Mouse (Mus musculus) lung, postnatal 4 days (tissue): ENCODE data around the gene Mpeg1.

Experiments
- DNase-seq, 2 experiments: peaks; one replicate each; pipeline ENCODE4 v3.0.0; 2021

Mpeg1 gene

GRCm38 (mm10) chr19:12493453-12494186, 33.0 kb downstream of the Mpeg1 start:
- DNase-seq = no peak

- DNase-seq = no peak
Observed at GRCm38 (mm10) chr19:12494187-12494458, 33.5 kb downstream of the Mpeg1 start.

- DNase-seq = no peak
Observed at GRCm38 (mm10) chr19:12494972-12495535, 34.5 kb downstream of the Mpeg1 start.

- no peak for DNase-seq
Observed at GRCm38 (mm10) chr19:12496241-12496640, 35.7 kb downstream of the Mpeg1 start.

- DNase-seq = no peak
Observed at GRCm38 (mm10) chr19:12497909-12498308, 37.3 kb downstream of the Mpeg1 start.

- no peak for DNase-seq
Observed at GRCm38 (mm10) chr19:12498321-12498720, 37.7 kb downstream of the Mpeg1 start.

- DNase-seq = no peak
Observed at GRCm38 (mm10) chr19:12498941-12499340, 38.4 kb downstream of the Mpeg1 start.

- no peak for DNase-seq
Observed at GRCm38 (mm10) chr19:12499485-12499884, 38.9 kb downstream of the Mpeg1 start.

- peak; percentile 51 to 69 for DNase-seq
Observed at GRCm38 (mm10) chr19:12500124-12500523, 39.5 kb downstream of the Mpeg1 start.

- DNase-seq = peak; percentile 59 to 62
Observed at GRCm38 (mm10) chr19:12500881-12501311, 40.3 kb downstream of the Mpeg1 start.

GRCm38 (mm10) chr19:12501370-12502347, 41.1 kb downstream of the Mpeg1 start, which contains the start of gene Dtx4:
TSS of gene Dtx4 (minus strand) at chr19:12501454.
- DNase-seq = peak; percentile 95 to 96

GRCm38 (mm10) chr19:12502756-12503155, 42.2 kb downstream of the Mpeg1 start:
- no peak for DNase-seq

GRCm38 (mm10) chr19:12514621-12515020, 54.0 kb downstream of the Mpeg1 start:
- DNase-seq = no peak
